Comparison of ENCODE assay signal across 8 mouse cellular contexts in the genomic region with DNA sequence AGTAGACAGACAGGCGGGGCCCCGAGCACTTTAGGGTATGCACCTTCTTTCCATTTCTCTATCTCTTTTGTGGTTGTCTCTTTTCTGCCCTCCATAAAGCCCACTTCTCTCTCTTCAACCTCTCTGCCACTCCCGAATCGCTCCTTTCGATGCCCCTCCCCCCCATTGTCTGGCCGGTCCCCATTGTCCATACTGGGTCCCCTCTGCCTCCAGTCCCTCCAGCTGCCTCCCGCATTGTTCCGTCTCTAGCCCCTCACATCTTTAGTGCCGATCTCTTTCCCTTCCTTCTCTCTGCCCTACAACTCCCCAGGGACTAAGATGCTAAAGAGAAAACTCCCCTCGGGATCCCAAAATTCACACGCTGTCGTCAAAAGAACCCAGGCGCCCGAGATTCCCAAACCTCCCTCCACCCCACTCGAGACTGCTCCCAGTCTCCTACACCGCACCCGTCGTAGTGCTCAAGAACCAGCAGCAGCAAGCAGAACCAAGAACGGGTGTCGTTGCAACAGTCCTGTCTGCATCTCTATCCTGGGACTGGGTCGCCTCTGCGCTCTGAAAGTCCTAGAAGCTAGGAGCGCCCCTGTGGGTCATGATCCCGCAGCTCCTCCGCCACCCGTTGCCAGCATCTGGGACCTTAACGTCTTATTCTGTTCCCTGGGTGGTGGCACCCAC. TPM values are rescaled to one million over a fixed set of nuclear protein-coding genes. Genes with fewer than 3 reads are reported as not detected.
A peak's percentile ranks its signal among the peaks of the same experiment; 100 is the strongest.
DNase-seq lines count a peak whose midpoint lies in the region; ATAC-seq and TF ChIP-seq lines count a peak whose summit lies in the region.

No protein-coding gene starts in this region.

- ATAC-seq in heart, embryonic 15.5 days (replicated peaks; ENCODE audit: insufficient number of reproducible peaks, insufficient read depth, low FRiP score, low read depth), result no peak
- ATAC-seq in liver, embryonic 16.5 days (ENCODE audit: low read depth), result no peak

- WGBS in heart, embryonic 15.5 days, result 2% methylated on average over 27 of the region's 27 CpGs
- 3% methylated on average over 27 of the region's 27 CpGs for WGBS in liver, embryonic 16.5 days (ENCODE audit: insufficient replicate concordance)

- H3K9ac ChIP-seq in CH12.LX (ENCODE audit: insufficient read depth, low read depth), result no peak overlapping the region
- 0 out of 2 replicates have a peak overlapping the region, but pooled peaks have one; percentile 4 for H3K9ac ChIP-seq in heart, embryonic 15.5 days
- H3K9ac ChIP-seq in liver, embryonic 16.5 days (ENCODE audit: low read depth, low read length), result no peak overlapping the region

- no peak for TF ChIP-seq EP300 in CH12.LX (IDR thresholded peaks at IDR 0.05; ENCODE audit: low read length)

- H3K27me3 ChIP-seq in CH12.LX (replicated peaks), result peaks cover 95% of the 10 kb centered on the region
- H3K27me3 ChIP-seq in heart, embryonic 15.5 days, result peaks cover 93% of the 10 kb centered on the region
- H3K27me3 ChIP-seq in liver, embryonic 16.5 days (ENCODE audit: control insufficient read depth, insufficient read depth, low read depth, low read length), result peaks cover 78% of the 10 kb centered on the region

- no peak for TF ChIP-seq POLR2A in CH12.LX (IDR thresholded peaks at IDR 0.05; ENCODE audit: low read depth, low read length)

- no peak for TF ChIP-seq RAD21 in CH12.LX (IDR thresholded peaks at IDR 0.05; ENCODE audit: low read depth, low read length)

- DNase-seq in embryo, embryonic 10.5 days (ENCODE audit: low spot score), result peak; percentile 65
- DNase-seq in embryo, embryonic 9.5 days (ENCODE audit: extremely low spot score), result no peak
- DNase-seq in CH12.LX (ENCODE audit: extremely low read depth), result no peak
- DNase-seq in right cerebral cortex, postnatal 4 days, result no peak
- DNase-seq in thymus, adult 18-20 months, result no peak
- DNase-seq in adrenal gland, postnatal 25 days, result no peak

- no peaks in the 10 kb centered on the region for H3K79me2 ChIP-seq in CH12.LX (replicated peaks; ENCODE audit: control insufficient read depth, extremely low read depth, insufficient read depth, poor library complexity, severe bottlenecking)

- dilution Hi-C loops in CH12.LX (cut with MboI; ENCODE audit: extremely low pct_ligation_motif_present, extremely low pct_unique_long_range_greater_than_20kb, low sequenced_read_pairs), result no loop called here

- in situ Hi-C loops in CH12.LX (cut with MboI; ENCODE audit: low pct_ligation_motif_present, low pct_unique_long_range_greater_than_20kb, low sequenced_read_pairs), result no loop called here

- no peaks in the 10 kb centered on the region for H3K36me3 ChIP-seq in CH12.LX (replicated peaks in 1 of 2; ENCODE audit: control insufficient read depth in 1 of 2, insufficient read depth in 1 of 2, low read length in 1 of 2)
- no peaks in the 10 kb centered on the region for H3K36me3 ChIP-seq in heart, embryonic 15.5 days
- no peaks in the 10 kb centered on the region for H3K36me3 ChIP-seq in liver, embryonic 16.5 days (ENCODE audit: control insufficient read depth, insufficient read depth)

- peak overlapping the region in 1 of 3 experiments; percentile 10 for H3K4me3 ChIP-seq in CH12.LX (replicated peaks in 1 of 3; ENCODE audit: low read depth in 2 of 3, low read length in 2 of 3, poor library complexity in 1 of 3)
- peak overlapping the region; percentile 48 for H3K4me3 ChIP-seq in heart, embryonic 15.5 days
- H3K4me3 ChIP-seq in liver, embryonic 16.5 days (ENCODE audit: low read depth, low read length), result peak overlapping the region; percentile 18

- H3K4me2 ChIP-seq in CH12.LX (ENCODE audit: insufficient read depth, low read depth, poor library complexity, severe bottlenecking), result peak overlapping the region; percentile 75
- peak overlapping the region; percentile 73 for H3K4me2 ChIP-seq in heart, embryonic 15.5 days
- peak overlapping the region; percentile 12; the same call in 1 of the 2 replicates for H3K4me2 ChIP-seq in liver, embryonic 16.5 days (ENCODE audit: low read depth, low read length)

- no peak overlapping the region for H3K27ac ChIP-seq in CH12.LX (ENCODE audit: insufficient read depth, low read depth)
- H3K27ac ChIP-seq in heart, embryonic 15.5 days, result no peak overlapping the region
- no peak overlapping the region for H3K27ac ChIP-seq in liver, embryonic 16.5 days (ENCODE audit: low read length)

- TF ChIP-seq CTCF in CH12.LX (conservative IDR thresholded peaks at IDR 0.05 in 1 of 2, IDR thresholded peaks at IDR 0.05 in 1 of 2; ENCODE audit: low read depth in 2 of 2, low read length in 2 of 2), result no peak

- no peaks in the 10 kb centered on the region for H3K9me3 ChIP-seq in CH12.LX (replicated peaks; ENCODE audit: low read length)
- no peaks in the 10 kb centered on the region for H3K9me3 ChIP-seq in heart, embryonic 15.5 days (replicated peaks)
- H3K9me3 ChIP-seq in liver, embryonic 16.5 days (replicated peaks; ENCODE audit: control insufficient read depth, low read length), result no peaks in the 10 kb centered on the region

- peaks cover 0 to 11% of the 10 kb centered on the region in 2 experiments; a peak in 2 of 4 replicates for H3K4me1 ChIP-seq in CH12.LX (ENCODE audit: control insufficient read depth in 1 of 2, insufficient read depth in 2 of 2)
- H3K4me1 ChIP-seq in heart, embryonic 15.5 days (replicated peaks), result peaks cover 29% of the 10 kb centered on the region
- no peaks in the 10 kb centered on the region for H3K4me1 ChIP-seq in liver, embryonic 16.5 days (ENCODE audit: control insufficient read depth, low read depth, low read length)

TF ChIP-seq in CH12.LX, 34 proteins besides CTCF, POLR2A, EP300 and RAD21:
- TF ChIP-seq SIN3A (IDR thresholded peaks at IDR 0.05; ENCODE audit: low read length), result 0 out of 2 replicates have a peak, but pooled peaks have one; percentile 19
- 0 out of 2 replicates have a peak, but pooled peaks have one; percentile 2 for TF ChIP-seq NELFE (IDR thresholded peaks at IDR 0.05; ENCODE audit: low read depth, low read length)
- no peak for TF ChIP-seq MAFK (IDR thresholded peaks at IDR 0.05; ENCODE audit: insufficient replicate concordance, low read length)

RNA-seq across cellular contexts. Expression of gene Ngfr, which starts 0.6 kb away (rescaled TPM):
- not detected in 2 replicates for total RNA-seq in CH12.LX (2012; rRNA removed)
- total RNA-seq in CH12.LX (2014; rRNA removed), result not detected in 2 replicates
- polyA plus RNA-seq in CH12.LX (2012; ENCODE audit: insufficient read length, low read depth), result not detected in 2 replicates
- polyA plus RNA-seq in heart, embryonic 15.5 days (2015; fragmentation: Nextera tagmentation; extraction: Ambion mirVana), result 3.0 and 6.8 TPM in 2 replicates
- 2.2 and 2.3 TPM in 2 replicates for polyA plus RNA-seq in liver, embryonic 16.5 days (2015; fragmentation: Nextera tagmentation; extraction: Ambion mirVana)
- total RNA-seq in adrenal gland, postnatal 25 days (2021), result 1.7 and 3.3 TPM in 2 replicates

Comparison
In these comparisons a context has a peak if more than half of its experiments do, and no peak if none do; other contexts are left out.
1. H3K4me2 ChIP-seq: peak in every context shown above with its lines; median percentile 75 in CH12.LX; 73 in heart, embryonic 15.5 days; 12 in liver, embryonic 16.5 days.